Mouse (Mus musculus): ENCODE measurements around the gene Gm44973.

Gm44973 gene

DNA sequence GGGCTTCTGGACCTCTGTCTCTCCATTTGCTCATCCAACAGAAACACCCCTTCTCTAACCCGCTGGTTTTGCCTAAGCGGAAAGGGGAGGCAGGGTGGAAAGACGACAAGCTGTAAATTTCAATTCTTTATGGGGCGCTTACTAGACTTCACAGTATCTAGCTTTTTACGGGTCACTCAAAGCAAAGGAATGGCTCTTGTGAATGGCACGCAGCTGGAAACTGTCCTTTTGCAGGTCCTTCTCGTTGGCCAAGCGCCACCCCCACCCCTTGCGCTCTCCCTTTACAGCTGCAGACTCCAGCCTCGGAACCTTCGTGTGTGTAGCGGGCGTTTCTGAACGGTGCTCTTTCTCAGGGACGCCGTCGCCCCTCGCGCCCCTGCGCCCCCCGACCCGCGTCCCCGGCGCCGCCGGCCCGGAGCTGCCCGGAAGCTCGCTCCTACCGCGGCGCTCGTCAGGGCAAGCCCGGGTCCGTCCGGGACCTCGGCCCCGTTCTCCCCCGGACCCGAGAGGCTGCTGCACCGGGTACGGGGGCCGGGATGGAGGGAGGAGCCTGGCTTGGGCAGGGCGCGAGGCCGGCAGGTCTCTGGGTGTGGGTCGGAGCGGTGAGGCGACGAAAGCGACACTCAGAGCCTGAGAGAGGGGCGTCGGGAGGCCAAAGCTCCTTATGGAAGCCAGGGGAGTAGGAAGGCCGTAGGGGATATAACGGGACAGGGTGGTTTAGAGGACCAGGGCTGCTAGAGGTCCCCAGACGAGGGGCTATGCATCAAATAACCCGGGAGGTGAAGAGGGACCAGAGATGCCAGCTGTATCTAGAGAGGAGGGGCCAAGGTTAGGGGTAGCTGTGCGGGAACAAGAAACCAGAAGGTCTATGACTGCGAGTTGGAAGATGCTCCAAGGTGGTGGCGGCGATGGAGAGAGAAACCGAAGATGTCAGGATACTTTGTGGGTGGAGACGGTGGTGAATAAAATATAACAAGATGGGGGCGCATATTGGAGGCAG lies 36.2 kb downstream of the Gm44973 start, which contains the start of gene Zfp580:
Gene Zfp580 (plus strand): TSS at position 346 of the 1,000 bp plus-strand sequence.
- H3K4me3 ChIP-seq (replicated peaks; ENCODE audit: low read length), result peak within 1 kb of the TSS; percentile 90
- peaks cover 56% of the 10 kb centered on the region for H3K27me3 ChIP-seq (ENCODE audit: insufficient read depth, low read length)
- no peaks in the 10 kb centered on the region for H3K36me3 ChIP-seq (ENCODE audit: insufficient read depth, low read length)
- no peak for TF ChIP-seq POU5F1 (IDR thresholded peaks at IDR 0.05; ENCODE audit: borderline replicate concordance, low read length)
- TF ChIP-seq NANOG (IDR thresholded peaks at IDR 0.05; ENCODE audit: borderline replicate concordance, low read length), result no peak
- TF ChIP-seq CTCF (conservative IDR thresholded peaks at IDR 0.05; ENCODE audit: low read length), result no peak
- peaks cover 53% of the 10 kb centered on the region for H3K4me1 ChIP-seq (replicated peaks; ENCODE audit: low read depth, low read length)
- H3K9me3 ChIP-seq (ENCODE audit: low read length), result no peaks in the 10 kb centered on the region

DNA sequence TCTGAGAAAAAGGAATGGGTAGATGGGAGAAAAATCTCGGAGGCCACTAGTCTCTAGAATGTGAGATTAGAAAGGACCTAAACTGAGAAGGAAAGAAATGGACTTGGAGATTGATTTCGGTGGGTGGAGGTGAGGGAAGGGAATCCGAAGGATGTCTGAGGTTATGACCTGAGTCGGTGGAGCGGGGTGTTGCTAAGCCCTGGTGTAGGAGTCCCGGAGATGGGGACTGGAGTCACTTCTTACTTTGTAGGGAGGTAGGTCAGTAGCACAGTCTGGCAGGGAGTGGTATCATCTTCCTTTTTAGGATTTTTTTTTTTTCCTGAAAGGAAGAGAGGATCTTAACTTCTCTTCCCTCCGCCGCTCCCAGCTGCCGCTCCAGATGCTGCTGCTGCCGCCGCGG lies 37.1 kb downstream of the Gm44973 start:
- Histone ChIP-seq H3K4me3 (replicated peaks; ENCODE audit: low read length) (peak overlapping the region; percentile 90), H3K4me1 (replicated peaks; ENCODE audit: low read depth, low read length) (peaks cover 54% of the 10 kb centered on the region), H3K9me3 (ENCODE audit: low read length) (no peaks in the 10 kb centered on the region), H3K27me3 (ENCODE audit: insufficient read depth, low read length) (peaks cover 65% of the 10 kb centered on the region), H3K36me3 (ENCODE audit: insufficient read depth, low read length) (no peaks in the 10 kb centered on the region)
- TF ChIP-seq CTCF (conservative IDR thresholded peaks at IDR 0.05; ENCODE audit: low read length) (no peak), NANOG (IDR thresholded peaks at IDR 0.05; ENCODE audit: borderline replicate concordance, low read length) (no peak), POU5F1 (IDR thresholded peaks at IDR 0.05; ENCODE audit: borderline replicate concordance, low read length) (no peak)

DNA sequence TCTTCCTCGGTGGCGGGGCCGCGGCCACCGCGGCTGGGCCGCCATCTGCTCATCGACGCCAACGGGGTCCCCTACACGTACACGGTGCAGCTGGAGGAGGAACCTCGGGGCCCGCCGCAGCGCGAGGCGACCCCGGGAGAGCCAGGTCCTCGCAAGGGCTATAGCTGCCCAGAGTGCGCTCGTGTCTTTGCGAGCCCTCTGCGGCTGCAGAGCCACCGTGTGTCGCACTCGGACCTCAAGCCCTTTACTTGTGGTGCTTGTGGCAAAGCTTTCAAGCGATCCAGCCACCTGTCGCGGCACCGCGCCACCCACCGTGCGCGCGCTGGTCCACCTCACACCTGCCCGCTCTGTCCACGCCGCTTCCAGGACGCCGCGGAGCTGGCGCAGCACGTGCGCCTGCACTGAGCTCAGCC lies 37.6 kb downstream of the Gm44973 start:
- Histone ChIP-seq H3K4me1 (replicated peaks; ENCODE audit: low read depth, low read length) (peaks cover 59% of the 10 kb centered on the region), H3K36me3 (ENCODE audit: insufficient read depth, low read length) (no peaks in the 10 kb centered on the region), H3K27me3 (ENCODE audit: insufficient read depth, low read length) (peaks cover 70% of the 10 kb centered on the region), H3K9me3 (ENCODE audit: low read length) (no peaks in the 10 kb centered on the region), H3K4me3 (replicated peaks; ENCODE audit: low read length) (peak overlapping the region; percentile 90)
- TF ChIP-seq POU5F1 (IDR thresholded peaks at IDR 0.05; ENCODE audit: borderline replicate concordance, low read length) (no peak), CTCF (conservative IDR thresholded peaks at IDR 0.05; ENCODE audit: low read length) (no peak), NANOG (IDR thresholded peaks at IDR 0.05; ENCODE audit: borderline replicate concordance, low read length) (no peak)

DNA sequence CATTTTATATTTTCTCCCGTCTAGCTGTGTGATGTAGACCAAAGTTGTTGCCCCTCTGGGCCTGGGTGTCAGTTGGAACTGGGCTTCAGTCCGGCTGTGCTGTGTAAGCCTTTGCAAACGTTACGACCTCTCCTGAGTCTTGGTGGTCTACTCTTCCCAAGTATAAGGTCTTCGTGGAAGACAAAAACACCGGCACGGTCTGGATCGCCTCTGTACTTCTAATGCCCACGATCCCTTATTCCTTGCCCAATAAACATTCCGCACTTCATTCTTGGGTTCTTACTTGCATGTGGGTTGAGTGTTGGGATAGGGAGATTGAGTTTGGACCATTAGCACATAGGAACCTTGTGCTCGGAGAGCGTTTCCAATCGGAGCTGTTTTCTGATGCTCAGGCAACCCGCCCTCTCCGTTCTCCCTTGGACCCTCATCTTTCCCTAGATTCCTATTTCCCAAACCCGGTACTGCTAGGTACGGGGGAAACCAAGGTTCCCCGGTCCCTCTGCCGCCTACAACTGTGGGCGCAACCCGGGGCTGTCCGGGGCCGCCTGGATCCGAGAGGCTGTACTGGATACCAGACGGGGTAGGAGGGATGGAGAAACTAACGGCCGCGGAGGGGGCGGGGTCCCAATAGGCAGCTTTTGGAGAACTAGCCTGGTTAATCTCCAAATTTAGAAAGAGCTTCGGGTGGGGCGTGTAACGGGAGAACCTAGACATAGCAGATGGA lies 38.3 kb downstream of the Gm44973 start:
- peak overlapping the region; percentile 90 for H3K4me3 ChIP-seq (replicated peaks; ENCODE audit: low read length)
- TF ChIP-seq NANOG (IDR thresholded peaks at IDR 0.05; ENCODE audit: borderline replicate concordance, low read length) (no peak), CTCF (conservative IDR thresholded peaks at IDR 0.05; ENCODE audit: low read length) (no peak), POU5F1 (IDR thresholded peaks at IDR 0.05; ENCODE audit: borderline replicate concordance, low read length) (no peak)
- H3K4me1 ChIP-seq (replicated peaks; ENCODE audit: low read depth, low read length), result peaks cover 63% of the 10 kb centered on the region
- H3K9me3 ChIP-seq (ENCODE audit: low read length), result no peaks in the 10 kb centered on the region
- peaks cover under 1% of the 10 kb centered on the region; the same call in 1 of the 2 replicates for H3K36me3 ChIP-seq (ENCODE audit: insufficient read depth, low read length)
- peaks cover 77% of the 10 kb centered on the region for H3K27me3 ChIP-seq (ENCODE audit: insufficient read depth, low read length)

DNA sequence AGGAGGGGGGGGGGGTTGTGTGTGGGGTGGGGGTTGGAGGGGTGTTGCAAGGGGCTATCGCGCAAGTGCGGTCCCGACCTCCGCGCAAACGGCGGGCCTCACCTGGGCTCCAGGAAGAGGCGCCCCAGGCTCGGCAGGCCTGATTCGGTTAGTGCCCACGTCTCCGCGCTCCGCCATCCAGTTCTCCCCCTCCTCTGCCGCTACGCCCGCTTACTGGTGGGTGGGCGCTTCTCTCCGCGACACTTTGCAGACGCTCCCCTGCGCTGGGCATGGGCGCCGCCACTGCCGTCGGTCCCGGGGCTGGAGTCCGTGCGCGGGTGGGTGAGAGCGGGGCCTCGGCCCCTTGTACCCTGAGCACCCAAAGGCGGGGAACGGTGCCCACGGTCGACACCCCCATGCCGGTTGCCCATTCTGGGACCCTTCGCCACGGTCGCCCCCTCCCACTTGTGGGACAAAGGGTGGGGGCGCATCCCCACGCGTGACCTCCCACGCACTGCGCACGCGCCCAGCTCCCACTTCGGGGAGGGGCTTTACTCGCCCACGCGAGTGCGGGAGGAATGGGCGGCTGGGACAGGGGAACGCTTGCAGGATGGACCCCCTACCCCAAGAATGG lies 41.5 kb downstream of the Gm44973 start:
- Histone ChIP-seq H3K36me3 (ENCODE audit: insufficient read depth, low read length) (peaks cover 14% of the 10 kb centered on the region; the same call in 1 of the 2 replicates), H3K27me3 (ENCODE audit: insufficient read depth, low read length) (peaks cover 73% of the 10 kb centered on the region), H3K9me3 (ENCODE audit: low read length) (no peaks in the 10 kb centered on the region), H3K4me3 (replicated peaks; ENCODE audit: low read length) (peak overlapping the region; percentile 84), H3K4me1 (replicated peaks; ENCODE audit: low read depth, low read length) (peaks cover 70% of the 10 kb centered on the region)
- TF ChIP-seq NANOG (IDR thresholded peaks at IDR 0.05; ENCODE audit: borderline replicate concordance, low read length), result no peak
- TF ChIP-seq CTCF (conservative IDR thresholded peaks at IDR 0.05; ENCODE audit: low read length), result no peak
- TF ChIP-seq POU5F1 (IDR thresholded peaks at IDR 0.05; ENCODE audit: borderline replicate concordance, low read length), result no peak

DNA sequence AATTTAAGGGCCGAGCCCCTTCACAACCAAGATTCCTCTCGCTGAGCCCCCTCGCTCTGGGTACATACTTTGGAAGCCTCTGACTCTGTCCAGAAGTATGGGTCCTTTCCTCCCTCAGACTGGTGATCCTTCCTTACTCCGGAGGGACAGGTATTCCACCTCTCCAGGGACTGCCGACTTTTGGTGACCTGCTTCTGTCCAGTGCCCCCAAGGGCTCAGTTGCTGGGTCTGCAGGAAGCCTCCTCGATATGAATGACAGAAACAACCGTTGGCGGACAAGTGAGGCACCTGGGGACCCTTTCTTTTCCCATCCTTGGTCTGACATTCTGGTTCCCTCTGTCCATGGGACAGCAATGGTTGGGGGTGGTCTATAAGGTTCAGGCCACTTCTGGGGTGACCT lies 42.1 kb downstream of the Gm44973 start:
- Histone ChIP-seq H3K9me3 (ENCODE audit: low read length) (no peaks in the 10 kb centered on the region), H3K27me3 (ENCODE audit: insufficient read depth, low read length) (peaks cover 66% of the 10 kb centered on the region), H3K4me1 (replicated peaks; ENCODE audit: low read depth, low read length) (peaks cover 64% of the 10 kb centered on the region), H3K4me3 (replicated peaks; ENCODE audit: low read length) (peak overlapping the region; percentile 84), H3K36me3 (ENCODE audit: insufficient read depth, low read length) (peaks cover 14% of the 10 kb centered on the region; the same call in 1 of the 2 replicates)
- TF ChIP-seq CTCF (conservative IDR thresholded peaks at IDR 0.05; ENCODE audit: low read length) (no peak), NANOG (IDR thresholded peaks at IDR 0.05; ENCODE audit: borderline replicate concordance, low read length) (no peak), POU5F1 (IDR thresholded peaks at IDR 0.05; ENCODE audit: borderline replicate concordance, low read length) (no peak)

DNA sequence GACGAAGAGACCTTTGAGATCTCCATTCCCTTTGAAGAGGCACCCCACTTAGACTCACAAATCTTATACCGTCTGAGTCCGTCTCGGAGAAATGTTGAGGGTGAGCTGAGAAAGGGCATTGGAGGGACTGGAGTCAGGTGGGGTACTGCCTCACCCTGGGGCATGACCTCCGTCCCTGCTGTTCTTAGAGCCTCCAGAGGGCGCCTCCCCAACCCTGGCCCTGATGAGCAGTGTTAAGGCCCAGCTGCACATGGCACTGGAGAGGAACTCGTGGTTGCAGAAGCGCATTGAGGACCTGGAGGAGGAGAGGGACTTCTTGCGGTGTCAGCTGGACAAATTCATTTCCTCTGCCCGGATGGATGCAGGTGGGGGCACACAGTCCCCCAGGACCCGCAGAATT lies 42.5 kb downstream of the Gm44973 start:
- H3K4me1 ChIP-seq (replicated peaks; ENCODE audit: low read depth, low read length), result peaks cover 60% of the 10 kb centered on the region
- peaks cover 62% of the 10 kb centered on the region for H3K27me3 ChIP-seq (ENCODE audit: insufficient read depth, low read length)
- H3K9me3 ChIP-seq (ENCODE audit: low read length), result no peaks in the 10 kb centered on the region
- peak overlapping the region; percentile 84 for H3K4me3 ChIP-seq (replicated peaks; ENCODE audit: low read length)
- peak; percentile 18; the same call in 1 of the 2 replicates for TF ChIP-seq CTCF (conservative IDR thresholded peaks at IDR 0.05; ENCODE audit: low read length)
- no peak for TF ChIP-seq NANOG (IDR thresholded peaks at IDR 0.05; ENCODE audit: borderline replicate concordance, low read length)
- no peak for TF ChIP-seq POU5F1 (IDR thresholded peaks at IDR 0.05; ENCODE audit: borderline replicate concordance, low read length)
- H3K36me3 ChIP-seq (ENCODE audit: insufficient read depth, low read length), result peaks cover 14% of the 10 kb centered on the region; the same call in 1 of the 2 replicates
